Mouse (Mus musculus) lung, postnatal 0 days (tissue): ENCODE measurements around the gene Psip1.

Experiments used
- CTCF ChIP-seq: IDR thresholded peaks from 2 replicates; pipeline ENCODE4 v1.5.1; 2016; ENCODE audit warnings: antibody characterized with exemption, mild to moderate bottlenecking
- EP300 ChIP-seq: IDR thresholded peaks from 2 replicates; pipeline ENCODE4 v1.6.1; 2016; ENCODE audit warnings: antibody characterized with exemption, mild to moderate bottlenecking, control low read depth

GRCm38 (mm10) chr4:83512644-83513043, 26.4 kb upstream of the Psip1 start:
- TF ChIP-seq EP300, result no peak
- no peak for TF ChIP-seq CTCF
